Mouse (Mus musculus) gastrocnemius, adult 2 months (tissue): Measurements from ENCODE around the gene Zfp958. TPM values are rescaled to one million over a fixed set of nuclear protein-coding genes. Genes with fewer than 3 reads are reported as not detected.
"Not testable (repeated sequence)": the region's sequence is repeated elsewhere in the genome, so short reads cannot be mapped to it uniquely, and the experiment has no call there.

Experiments
- DNase-seq: peaks from one replicate; pipeline ENCODE4 v3.0.0; 2022
- H3K27ac ChIP-seq: fragments of 200-600 bp; 2 replicates; pipeline ENCODE4 v1.8.1; 2022; ENCODE audit warnings: mild to moderate bottlenecking
- H3K4me3 ChIP-seq: fragments of 200-600 bp; 2 replicates; pipeline ENCODE4 v1.8.1; 2022; ENCODE audit warnings: mild to moderate bottlenecking, moderate library complexity
- CTCF ChIP-seq: fragments of 200-600 bp; IDR thresholded peaks from 2 replicates; pipeline ENCODE4 v1.8.1; 2022; ENCODE audit warnings: antibody characterized with exemption, mild to moderate bottlenecking, moderate library complexity
- intact Hi-C: fragments of 180-260 bp; cut with DNase I; formaldehyde crosslinking; loops from one replicate; pipeline ENCODE4 v1.15.1; 2025
- long read RNA-seq, 2 experiments: library from polyadenylated mRNA; stranded (forward); transcript quantifications; one replicate each; pipeline ENCODE4 v2.0.0; 2021
- total RNA-seq, 2 experiments: library from RNA; stranded (reverse); gene quantifications; 2 replicates each; pipeline ENCODE4 v1.2.3; 2021

Zfp958 gene
- 10 to 100 TPM in 1 of 2 experiments, 1 to 10 TPM in 1; 9.5 to 10.7 TPM for total RNA-seq
- long read RNA-seq, experiment 1, partial matches to known transcripts: 1 of 7 reads
- long read RNA-seq, experiment 1, other reads (novel, unspliced or antisense): 5 of 7 reads
- long read RNA-seq, experiment 2, partial matches to known transcripts: 0 of 5 reads
- long read RNA-seq, experiment 2, other reads (novel, unspliced or antisense): 5 of 5 reads

- peak within 1 kb of the TSS; percentile 92 for H3K27ac ChIP-seq
- peak; percentile 91 for DNase-seq
- intact Hi-C loops: loop anchor here (2.0 to 10.0 kb wide), 4 partner anchors 66 to 448 kb away; partner anchors contain the start of genes Ccl25, Elavl1, Evi5l and Snapc2
- H3K4me3 ChIP-seq: peak within 1 kb of the TSS; percentile 83
- TF ChIP-seq CTCF: no peak
These were observed at the start of gene Zfp958 for GRCm38 (mm10) chr8:4612932-4613853. Gene Zfp958, plus strand, starts transcription at chr8:4613167.

- no peak for DNase-seq
- TF ChIP-seq CTCF: no peak
- intact Hi-C loops: no loop called here
These were observed 31.0 kb upstream of the Zfp958 start for GRCm38 (mm10) chr8:4581986-4582385.

GRCm38 (mm10) chr8:4582754-4583178 is 30.2 kb upstream of the Zfp958 start:
- H3K27ac ChIP-seq: no peak overlapping the region
- H3K4me3 ChIP-seq: no peak overlapping the region
- TF ChIP-seq CTCF: no peak
- no peak for DNase-seq
- intact Hi-C loops: no loop called here

More at GRCm38 (mm10) chr8:4581986-4582385, 31.0 kb upstream of the Zfp958 start:
- no peak overlapping the region for H3K4me3 ChIP-seq
- H3K27ac ChIP-seq: no peak overlapping the region

GRCm38 (mm10) chr8:4584660-4585059 is 28.3 kb upstream of the Zfp958 start:
- TF ChIP-seq CTCF: no peak
- H3K27ac ChIP-seq: no peak overlapping the region
- no peak for DNase-seq
- intact Hi-C loops: no loop called here
- H3K4me3 ChIP-seq: no peak overlapping the region

- no peak overlapping the region for H3K4me3 ChIP-seq
- H3K27ac ChIP-seq: no peak overlapping the region
- intact Hi-C loops: no loop called here
- TF ChIP-seq CTCF: no peak
- no peak for DNase-seq
These were observed 26.6 kb upstream of the Zfp958 start for GRCm38 (mm10) chr8:4586356-4586755.

GRCm38 (mm10) chr8:4588165-4589000 is 24.6 kb upstream of the Zfp958 start:
- DNase-seq: no peak
- Histone ChIP-seq H3K27ac (no peak overlapping the region), H3K4me3 (no peak overlapping the region)
- peak; percentile 83 for TF ChIP-seq CTCF
- intact Hi-C loops: loop anchor here (2.0 kb wide), 2 partner anchors 174 to 448 kb away; no protein-coding TSS in a partner anchor

GRCm38 (mm10) chr8:4608896-4609295 is 4.1 kb upstream of the Zfp958 start:
- Histone ChIP-seq H3K4me3 (no peak overlapping the region), H3K27ac (no peak overlapping the region)
- intact Hi-C loops: no loop called here
- no peak for DNase-seq
- no peak for TF ChIP-seq CTCF

- H3K4me3 ChIP-seq: peak overlapping the region; percentile 32; the same call in 1 of the 2 replicates
- not testable (repeated sequence) for H3K27ac ChIP-seq, DNase-seq
- intact Hi-C loops: loop anchor here (2.0 to 10.0 kb wide), 4 partner anchors 67 to 447 kb away; partner anchors contain the start of genes Ccl25, Elavl1, Evi5l and Snapc2
These were observed 1.3 kb upstream of the Zfp958 start for GRCm38 (mm10) chr8:4611626-4612175.

- H3K4me3 ChIP-seq: no peak overlapping the region
- intact Hi-C loops: no loop called here
- no peak for TF ChIP-seq CTCF
- DNase-seq: no peak
- no peak overlapping the region for H3K27ac ChIP-seq
These were observed 14.4 kb downstream of the Zfp958 start for GRCm38 (mm10) chr8:4627349-4627748.

- DNase-seq: no peak
- H3K4me3 ChIP-seq: no peak overlapping the region
- intact Hi-C loops: no loop called here
- no peak overlapping the region for H3K27ac ChIP-seq
- no peak for TF ChIP-seq CTCF
These were observed 24.1 kb downstream of the Zfp958 start for GRCm38 (mm10) chr8:4637071-4637470.

GRCm38 (mm10) chr8:4642974-4643373 is 30.0 kb downstream of the Zfp958 start:
- DNase-seq, H3K4me3 ChIP-seq, H3K27ac ChIP-seq, intact Hi-C loops: not testable (repeated sequence)

- no peak overlapping the region for H3K4me3 ChIP-seq
- peak; percentile 29 for DNase-seq
- no peak overlapping the region for H3K27ac ChIP-seq
- no peak for TF ChIP-seq CTCF
- intact Hi-C loops: no loop called here
These were observed 43.6 kb downstream of the Zfp958 start for GRCm38 (mm10) chr8:4656536-4656935.
